Mouse (Mus musculus): Measurements from ENCODE around the gene Tas2r135. TPM values are rescaled to one million over a fixed set of nuclear protein-coding genes. Genes with fewer than 3 reads are reported as not detected.

Tas2r135 gene
- not detected for polyA plus RNA-seq (2017; shearing (Covaris generic))

DNA sequence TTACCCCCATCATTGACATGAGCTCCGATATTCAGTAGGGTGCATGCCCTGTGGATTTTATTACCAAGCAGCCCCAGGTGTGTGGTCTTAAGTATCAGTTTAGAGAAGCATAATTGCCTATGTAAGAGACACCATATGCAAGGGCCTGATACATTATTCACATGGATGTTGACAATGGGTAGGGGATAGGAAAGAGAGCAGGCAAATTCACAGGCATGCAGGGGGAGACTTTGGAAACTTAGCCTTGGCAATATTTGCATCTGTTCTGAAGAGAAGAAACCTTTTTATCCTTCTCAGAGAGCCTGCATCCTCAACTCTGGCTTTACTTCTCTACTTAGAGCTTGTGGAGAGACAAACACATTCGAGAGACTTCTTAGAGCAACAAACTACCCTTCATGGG is at the start of gene Tas2r135:
Gene Tas2r135 (plus strand): TSS at position 301 of the 400 bp plus-strand sequence.

DNA sequence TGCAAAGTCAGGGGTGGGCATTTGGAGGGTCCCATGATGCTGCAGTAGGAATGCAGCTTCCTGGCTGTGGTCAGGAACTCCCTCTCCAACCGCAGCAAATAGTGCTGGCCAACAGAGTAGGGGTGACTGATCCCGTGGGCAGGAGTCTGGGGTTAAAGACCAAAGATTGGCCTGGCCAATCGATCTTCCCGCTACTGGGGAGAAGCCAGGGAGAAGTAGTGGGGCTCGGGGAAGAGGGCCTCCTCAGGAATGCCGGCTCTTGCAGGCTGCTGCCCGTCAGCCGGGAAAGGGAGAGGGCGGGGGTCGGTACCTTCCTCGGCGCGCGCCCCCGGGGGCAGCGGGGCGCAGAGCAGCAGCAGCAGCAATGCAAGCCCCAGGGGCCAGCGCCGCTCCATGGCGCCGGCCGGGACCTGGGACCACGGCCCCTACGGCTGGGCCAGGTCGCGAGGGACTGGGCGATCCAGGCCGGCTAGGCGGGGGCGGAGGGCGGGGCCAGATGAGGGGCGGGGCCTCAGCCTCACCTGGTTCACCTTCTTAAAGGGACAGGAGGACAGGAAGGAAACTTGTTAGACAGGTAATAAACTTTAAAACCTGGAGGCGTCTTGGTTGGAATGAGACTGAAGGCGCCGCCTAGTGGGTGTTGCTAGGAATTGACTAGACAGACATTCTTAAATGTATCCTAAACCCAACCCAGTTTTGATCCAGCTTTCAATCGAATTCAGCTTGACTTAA is 32.3 kb upstream of the Tas2r135 start, which contains the start of gene Epha1:
Gene Epha1 (minus strand): TSS at position 453 of the 732 bp plus-strand sequence.

DNA sequence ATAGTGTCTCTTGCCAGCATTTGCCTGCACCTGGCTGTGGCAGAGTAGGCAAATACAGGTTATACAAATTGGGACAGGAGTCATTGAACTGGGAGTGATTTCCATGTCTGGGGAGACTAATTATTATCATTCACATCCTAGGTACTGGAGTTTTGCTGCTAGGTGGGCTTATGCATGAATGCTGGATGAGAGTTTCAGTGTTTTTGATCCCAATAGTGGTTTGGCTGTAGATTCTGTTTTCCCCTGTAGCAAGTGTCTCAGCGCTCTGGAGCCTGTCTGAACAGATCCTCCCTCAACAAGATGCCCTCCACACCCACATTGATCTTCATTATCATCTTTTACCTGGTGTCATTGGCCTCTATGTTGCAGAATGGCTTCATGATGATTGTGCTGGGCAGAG is 5.3 kb upstream of the Tas2r135 start, which contains the start of gene Tas2r143:
Gene Tas2r143 (plus strand): TSS at position 301 of the 400 bp plus-strand sequence.

DNA sequence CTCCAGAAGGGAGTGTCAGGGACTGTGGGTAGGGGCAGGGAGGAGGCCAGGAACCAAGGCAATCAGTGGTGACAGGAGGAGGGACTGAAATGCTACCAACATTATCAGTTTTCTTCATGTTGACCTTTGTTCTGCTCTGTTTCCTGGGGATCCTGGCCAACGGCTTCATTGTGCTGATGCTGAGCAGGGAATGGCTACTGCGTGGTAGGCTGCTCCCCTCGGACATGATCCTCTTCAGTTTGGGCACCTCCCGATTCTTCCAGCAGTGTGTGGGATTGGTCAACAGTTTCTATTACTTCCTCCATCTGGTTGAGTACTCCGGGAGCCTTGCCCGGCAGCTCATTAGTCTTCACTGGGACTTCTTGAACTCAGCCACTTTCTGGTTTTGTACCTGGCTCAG is 29.2 kb downstream of the Tas2r135 start, which contains the start of gene Tas2r126:
Gene Tas2r126 (plus strand): TSS at position 90 of the 400 bp plus-strand sequence.

Other genes starting within 250 kb of the Tas2r135 start
- not detected for gene Tas2r144, start 190.1 kb upstream of the Tas2r135 start, polyA plus RNA-seq (2017; shearing (Covaris generic))
- 13.3 TPM for gene Gstk1, start 159.5 kb upstream of the Tas2r135 start, polyA plus RNA-seq (2017; shearing (Covaris generic))
- gene Tmem139, start 143.5 kb upstream of the Tas2r135 start, polyA plus RNA-seq (2017; shearing (Covaris generic)), result not detected
- 65.2 TPM for gene Casp2, start 140.4 kb upstream of the Tas2r135 start, polyA plus RNA-seq (2017; shearing (Covaris generic))
- gene Clcn1, start 118.7 kb upstream of the Tas2r135 start, polyA plus RNA-seq (2017; shearing (Covaris generic)), result not detected
- gene Fam131b, start 80.8 kb upstream of the Tas2r135 start, polyA plus RNA-seq (2017; shearing (Covaris generic)), result 0.05 TPM
- 186 TPM for gene Zyx, start 55.8 kb upstream of the Tas2r135 start, polyA plus RNA-seq (2017; shearing (Covaris generic))
- gene Epha1, start 32.2 kb upstream of the Tas2r135 start, polyA plus RNA-seq (2017; shearing (Covaris generic)), result 0.36 TPM
- gene Tas2r143, start 5.2 kb upstream of the Tas2r135 start, polyA plus RNA-seq (2017; shearing (Covaris generic)), result not detected
- gene Tas2r126, start 29.1 kb downstream of the Tas2r135 start, polyA plus RNA-seq (2017; shearing (Covaris generic)), result 0.32 TPM
- gene Olfr458, start 59.8 kb downstream of the Tas2r135 start, polyA plus RNA-seq (2017; shearing (Covaris generic)), result not detected
- not detected for gene Olfr457, start 70.9 kb downstream of the Tas2r135 start, polyA plus RNA-seq (2017; shearing (Covaris generic))
- gene Olfr456, start 81.8 kb downstream of the Tas2r135 start, polyA plus RNA-seq (2017; shearing (Covaris generic)), result 0.17 TPM
- not detected for gene Olfr455, start 142.2 kb downstream of the Tas2r135 start, polyA plus RNA-seq (2017; shearing (Covaris generic))
- not detected for gene Tcaf3, start 192.3 kb downstream of the Tas2r135 start, polyA plus RNA-seq (2017; shearing (Covaris generic))
- 0.05 TPM for gene Tcaf2, start 239.8 kb downstream of the Tas2r135 start, polyA plus RNA-seq (2017; shearing (Covaris generic))

All from CD4-positive, CD25-positive, alpha-beta regulatory T cell (primary cell).